Mouse (Mus musculus) layer of hippocampus, postnatal 10 days (tissue): ENCODE data around the gene Zfp831. TPM values are rescaled to one million over a fixed set of nuclear protein-coding genes. Genes with fewer than 3 reads are reported as not detected.

Source experiments
- DNase-seq, 2 experiments: peaks; one replicate each; pipeline ENCODE4 v3.0.0; 2021; ENCODE audit warnings: low spot score in 2 of 2
- total RNA-seq, 2 experiments: library from RNA; stranded (reverse); gene quantifications; 2 replicates each; pipeline ENCODE4 v1.2.3; 2021

Gene Zfp831
- total RNA-seq, 2 experiments from 2014 or later, result 3.8 TPM

GRCm38 (mm10) chr2:174644975-174645374, 1.6 kb downstream of the Zfp831 start:
- no peak for DNase-seq

GRCm38 (mm10) chr2:174652864-174653263, 9.5 kb downstream of the Zfp831 start:
- DNase-seq, result no peak

GRCm38 (mm10) chr2:174655341-174655740, 12.0 kb downstream of the Zfp831 start:
- DNase-seq, result no peak

- DNase-seq, result no peak
Observed at GRCm38 (mm10) chr2:174658229-174658844, 15.0 kb downstream of the Zfp831 start.

GRCm38 (mm10) chr2:174659874-174660273, 16.5 kb downstream of the Zfp831 start:
- no peak for DNase-seq

- DNase-seq, result no peak
Observed at GRCm38 (mm10) chr2:174660321-174660720, 17.0 kb downstream of the Zfp831 start.

GRCm38 (mm10) chr2:174661436-174662171, 18.3 kb downstream of the Zfp831 start:
- no peak for DNase-seq

- DNase-seq, result no peak
Observed at GRCm38 (mm10) chr2:174662593-174662992, 19.3 kb downstream of the Zfp831 start.

GRCm38 (mm10) chr2:174665404-174665803, 22.1 kb downstream of the Zfp831 start:
- no peak for DNase-seq

GRCm38 (mm10) chr2:174668806-174669205, 25.5 kb downstream of the Zfp831 start:
- DNase-seq, result no peak

GRCm38 (mm10) chr2:174672506-174673190, 29.3 kb downstream of the Zfp831 start:
- peak in 1 of 2 experiments; percentile 23 for DNase-seq

GRCm38 (mm10) chr2:174673592-174674286, 30.4 kb downstream of the Zfp831 start:
- peak; percentile 96 for DNase-seq

GRCm38 (mm10) chr2:174674287-174675045, 31.1 kb downstream of the Zfp831 start:
- no peak for DNase-seq

- DNase-seq, result peak; percentile 85
Observed at GRCm38 (mm10) chr2:174675642-174676041, 32.3 kb downstream of the Zfp831 start.

- DNase-seq, result no peak
Observed at GRCm38 (mm10) chr2:174701351-174701750, 58.0 kb downstream of the Zfp831 start.

GRCm38 (mm10) chr2:174707101-174707500, 63.8 kb downstream of the Zfp831 start:
- no peak for DNase-seq

GRCm38 (mm10) chr2:174708587-174708986, 65.3 kb downstream of the Zfp831 start:
- peak in 1 of 2 experiments; percentile 12 for DNase-seq

- DNase-seq, result no peak
Observed at GRCm38 (mm10) chr2:174710185-174710584, 66.9 kb downstream of the Zfp831 start.

- no peak for DNase-seq
Observed at GRCm38 (mm10) chr2:174712043-174712442, 68.7 kb downstream of the Zfp831 start.

- DNase-seq, result no peak
Observed at GRCm38 (mm10) chr2:174715938-174716337, 72.6 kb downstream of the Zfp831 start.

GRCm38 (mm10) chr2:174717857-174718256, 74.5 kb downstream of the Zfp831 start:
- DNase-seq, result no peak
